Mouse (Mus musculus) midbrain, embryonic 16.5 days (tissue): ENCODE data around the gene Rad9a. TPM values are rescaled to one million over a fixed set of nuclear protein-coding genes. Genes with fewer than 3 reads are reported as not detected.

ENCODE experiments used
- ATAC-seq: fragments of 200-750 bp; cut with Nextera tagmentation; 2 replicates; pipeline ENCODE4 v1.8.0; 2017; ENCODE audit warnings: moderate TSS enrichment
- H3K27ac ChIP-seq: fragments of 300-500 bp; sonication (generic); 2 replicates; pipeline ENCODE4 v1.5.1; 2014; ENCODE audit warnings: mild to moderate bottlenecking, low read length, mixed read lengths
- H3K27me3 ChIP-seq: fragments of 300-500 bp; sonication (generic); 2 replicates; pipeline ENCODE4 v1.6.1; 2014; ENCODE audit warnings: low read depth, low read length, mixed read lengths; ENCODE audit not compliant: control insufficient read depth, insufficient read depth
- H3K36me3 ChIP-seq: fragments of 300-500 bp; sonication (generic); 2 replicates; pipeline ENCODE4 v1.6.1; 2014; ENCODE audit warnings: mild to moderate bottlenecking, low read length, moderate library complexity, mixed read lengths; ENCODE audit not compliant: control insufficient read depth, insufficient read depth
- H3K4me1 ChIP-seq: fragments of 300-500 bp; sonication (generic); 2 replicates; pipeline ENCODE4 v1.6.1; 2014; ENCODE audit warnings: mild to moderate bottlenecking, low read length, mixed read lengths; ENCODE audit not compliant: control insufficient read depth, insufficient read depth
- H3K4me2 ChIP-seq: fragments of 300-500 bp; sonication (generic); 2 replicates; pipeline ENCODE4 v1.6.1; 2014; ENCODE audit warnings: mild to moderate bottlenecking, low read length, mixed read lengths
- H3K4me3 ChIP-seq: fragments of 300-500 bp; sonication (generic); 2 replicates; pipeline ENCODE4 v1.5.1; 2014; ENCODE audit warnings: low read depth, mild to moderate bottlenecking, low read length, moderate library complexity, mixed read lengths
- H3K9ac ChIP-seq: fragments of 300-500 bp; sonication (generic); 2 replicates; pipeline ENCODE4 v1.6.1; 2014; ENCODE audit warnings: low read depth, low read length, mixed read lengths
- H3K9me3 ChIP-seq: fragments of 300-500 bp; sonication (generic); replicated peaks from 2 replicates; pipeline ENCODE4 v1.6.1; 2014; ENCODE audit warnings: mild to moderate bottlenecking, low read length, mixed read lengths; ENCODE audit not compliant: control insufficient read depth, poor library complexity, severe bottlenecking
- WGBS: fragments of 180-500 bp; shearing (Covaris S2); extraction: QIAGEN DNeasy Blood & Tissue Kit; methylation state at CpG from one replicate; pipeline ENCODE4 v1.1.7; 2014; 5-methylcytosine and 5-hydroxymethylcytosine counted together
- polyA plus RNA-seq: library from polyadenylated mRNA; unstranded; fragments of >200 nt; fragmentation: Nextera tagmentation; extraction: Ambion mirVana; gene quantifications from 2 replicates; pipeline ENCODE4 v1.2.1, GENCODE M21; 2015

Gene Rad9a
- polyA plus RNA-seq, 1 experiment from 2014 or later, result 25.0 TPM

DNA sequence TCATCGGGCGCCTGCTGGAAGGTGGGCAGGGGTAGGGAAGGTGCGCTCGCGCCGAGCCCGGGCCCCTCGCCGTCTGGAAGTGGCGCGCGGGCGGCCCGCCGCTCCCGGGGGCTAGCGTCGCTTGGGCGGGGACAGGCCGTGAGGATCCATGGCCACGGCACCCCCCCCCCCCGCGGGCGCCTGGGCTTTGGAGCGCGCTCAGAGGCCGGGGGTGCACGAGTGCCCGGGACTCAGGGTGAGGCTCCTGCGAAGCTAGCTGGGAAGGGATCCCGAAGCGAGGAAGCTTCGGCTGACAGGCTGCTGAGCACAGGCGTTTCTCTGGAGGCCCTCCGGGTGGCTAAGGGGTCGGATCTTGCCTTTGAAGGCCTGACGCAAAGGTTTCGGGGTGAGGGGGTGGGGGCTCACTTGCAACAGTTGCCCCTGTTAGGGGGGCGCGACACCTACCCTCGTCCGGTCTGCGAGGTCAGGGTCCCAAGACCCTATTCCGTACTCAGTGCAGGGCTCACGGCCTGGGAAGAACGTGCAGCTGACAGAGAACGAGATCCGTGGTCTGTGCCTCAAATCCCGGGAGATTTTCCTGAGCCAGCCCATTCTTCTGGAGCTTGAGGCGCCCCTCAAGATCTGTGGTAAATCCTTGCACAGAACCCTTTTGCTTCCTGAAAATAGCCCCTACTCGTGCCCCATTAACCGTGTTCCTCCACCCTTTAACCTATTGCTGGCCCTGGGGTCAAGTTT, 9.0 kb downstream of the Rad9a start:
- H3K9ac ChIP-seq, result peak overlapping the region; percentile 98
- WGBS, result under 1% methylated on average over 46 of the region's 52 CpGs
- peak overlapping the region; percentile 95 for H3K4me3 ChIP-seq
- H3K4me2 ChIP-seq, result peak overlapping the region; percentile 75
- ATAC-seq, result peak; percentile 61
- H3K9me3 ChIP-seq, result no peaks in the 10 kb centered on the region
- H3K36me3 ChIP-seq, result peaks cover 20% of the 10 kb centered on the region
- H3K27me3 ChIP-seq, result no peaks in the 10 kb centered on the region
- H3K27ac ChIP-seq, result peak overlapping the region; percentile 89
- peaks cover 13% of the 10 kb centered on the region for H3K4me1 ChIP-seq

DNA sequence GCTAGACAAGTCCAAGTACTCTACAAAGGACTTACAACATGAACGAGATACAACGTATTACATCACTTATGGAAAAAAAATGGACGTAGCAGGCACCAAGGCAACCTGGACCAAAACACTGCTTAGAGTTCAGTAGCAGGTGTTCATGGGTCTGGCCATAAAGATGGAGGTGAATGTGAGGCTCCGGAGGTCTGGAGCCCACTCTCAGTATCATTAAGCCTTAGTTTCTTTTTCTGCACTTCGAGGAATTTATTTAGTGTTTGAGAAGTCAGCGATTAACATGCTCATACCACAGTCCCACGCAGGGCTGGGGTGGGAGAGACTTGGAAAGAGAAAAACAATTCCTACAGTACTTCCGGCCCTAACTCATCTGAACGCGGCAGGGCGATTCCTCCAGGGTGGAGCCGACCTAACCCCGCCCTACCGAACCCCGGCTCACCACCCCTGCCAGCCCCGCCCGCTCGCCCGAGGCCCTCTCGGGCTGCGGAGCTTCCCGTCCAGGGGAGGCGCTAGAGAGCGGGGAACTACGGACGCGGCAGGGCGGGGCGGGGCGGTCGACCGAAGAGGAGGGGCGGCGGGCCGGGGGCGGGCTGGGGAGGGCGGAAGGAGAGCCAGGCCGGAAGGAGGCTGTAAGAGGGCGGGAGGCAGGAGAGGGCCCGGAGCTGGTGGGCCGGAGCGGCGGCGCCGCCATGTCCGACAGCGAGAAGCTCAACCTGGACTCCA, 9.8 kb downstream of the Rad9a start, which contains the start of gene Ppp1ca:
Ppp1ca (plus strand) TSS at position 538 of the 723 bp plus-strand sequence.
- Histone ChIP-seq H3K27me3 (no peaks in the 10 kb centered on the region), H3K4me3 (peak within 1 kb of the TSS; percentile 95), H3K9ac (peak within 1 kb of the TSS; percentile 98), H3K9me3 (no peaks in the 10 kb centered on the region), H3K4me1 (peaks cover 13% of the 10 kb centered on the region), H3K36me3 (peaks cover 17% of the 10 kb centered on the region), H3K4me2 (peak within 1 kb of the TSS; percentile 75), H3K27ac (peak within 1 kb of the TSS; percentile 89)
- WGBS, result 7% methylated on average over 35 of the region's 47 CpGs
- peak; percentile 91 for ATAC-seq

DNA sequence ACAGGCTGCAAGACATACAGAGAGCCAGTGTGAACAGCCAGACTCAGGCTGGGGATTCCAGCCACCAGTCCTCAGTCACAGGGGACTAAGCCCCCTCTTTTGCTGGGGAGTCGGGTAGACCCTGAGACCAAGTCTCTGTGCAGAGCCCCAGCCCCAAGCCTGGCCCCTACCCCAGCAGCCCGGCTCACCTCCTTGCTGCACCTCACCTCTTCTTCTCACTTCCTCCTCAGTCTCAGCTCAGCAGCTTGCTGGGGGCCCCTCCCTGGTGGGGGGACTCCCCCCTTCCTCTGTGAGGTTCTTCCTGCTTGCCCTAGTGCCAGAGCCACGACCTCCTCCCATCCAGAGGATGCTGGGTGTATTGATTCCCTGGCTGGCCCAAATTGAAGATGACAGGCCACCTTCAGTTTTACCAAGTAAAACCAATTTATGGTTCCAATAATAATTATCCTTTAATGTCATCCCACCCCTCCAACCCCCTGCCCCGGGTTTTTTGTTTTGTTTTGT, 10.6 kb downstream of the Rad9a start, which contains the start of gene Tbc1d10c:
Tbc1d10c (minus strand) TSS at position 454 of the 504 bp plus-strand sequence.
- ATAC-seq, result no peak
- peak within 1 kb of the TSS; percentile 98 for H3K9ac ChIP-seq

GRCm38 (mm10) chr19:4189051-4189620, 12.3 kb downstream of the Rad9a start:
- no peak overlapping the region for H3K4me2 ChIP-seq

More for the DNA sequence above, 10.6 kb downstream of the Rad9a start, which contains the start of gene Tbc1d10c:
- Histone ChIP-seq H3K4me3 (peak within 1 kb of the TSS; percentile 95), H3K4me1 (peaks cover 13% of the 10 kb centered on the region), H3K4me2 (peak within 1 kb of the TSS; percentile 75), H3K27ac (peak within 1 kb of the TSS; percentile 89), H3K27me3 (no peaks in the 10 kb centered on the region), H3K36me3 (peaks cover 11% of the 10 kb centered on the region), H3K9me3 (no peaks in the 10 kb centered on the region)
- WGBS, result 74% methylated on average over 4 of the region's 4 CpGs

DNA sequence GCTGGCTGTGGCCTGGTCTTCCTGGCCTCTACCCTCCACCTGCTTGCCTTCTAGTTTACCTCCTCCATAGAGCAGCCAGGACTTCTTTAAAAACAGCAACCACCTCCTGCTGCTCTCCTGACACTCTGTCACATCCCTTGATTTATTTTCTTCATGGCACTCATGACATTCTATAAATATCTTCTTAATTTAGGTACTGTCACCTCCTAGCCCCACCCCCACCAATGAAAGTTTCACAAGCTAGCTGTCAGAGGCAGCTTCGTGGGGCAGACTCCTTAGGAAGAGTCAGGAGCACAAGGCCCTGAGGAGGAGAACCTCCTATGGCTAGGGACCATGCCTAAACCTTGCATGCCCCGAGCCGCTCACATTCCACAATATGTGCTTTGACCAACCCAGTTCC, 14.2 kb downstream of the Rad9a start:
- 77% methylated on average over 3 of the region's 3 CpGs for WGBS
- H3K27me3 ChIP-seq, result no peaks in the 10 kb centered on the region
- no peaks in the 10 kb centered on the region for H3K9me3 ChIP-seq
- H3K9ac ChIP-seq, result no peak overlapping the region
- no peak overlapping the region for H3K27ac ChIP-seq
- no peak for ATAC-seq
- H3K4me2 ChIP-seq, result no peak overlapping the region
- H3K4me3 ChIP-seq, result no peak overlapping the region
- no peaks in the 10 kb centered on the region for H3K36me3 ChIP-seq
- H3K4me1 ChIP-seq, result peaks cover 3% of the 10 kb centered on the region; the same call in 1 of the 2 replicates

More at GRCm38 (mm10) chr19:4189051-4189620, 12.3 kb downstream of the Rad9a start:
- 84% methylated on average over 12 of the region's 12 CpGs for WGBS
- Histone ChIP-seq H3K9ac (no peak overlapping the region), H3K27ac (no peak overlapping the region), H3K36me3 (0 out of 2 replicates have a peak, but pooled peaks cover 2% of the 10 kb centered on the region), H3K4me1 (peaks cover 13% of the 10 kb centered on the region), H3K9me3 (no peaks in the 10 kb centered on the region), H3K4me3 (no peak overlapping the region), H3K27me3 (no peaks in the 10 kb centered on the region)
- ATAC-seq, result no peak

- no peak for ATAC-seq
- Histone ChIP-seq H3K9ac (no peak overlapping the region), H3K4me2 (no peak overlapping the region), H3K27me3 (no peaks in the 10 kb centered on the region), H3K9me3 (no peaks in the 10 kb centered on the region), H3K36me3 (no peaks in the 10 kb centered on the region), H3K4me1 (peaks cover 4% of the 10 kb centered on the region; the same call in 1 of the 2 replicates), H3K27ac (no peak overlapping the region), H3K4me3 (no peak overlapping the region)
- 64% methylated on average over 15 of the region's 15 CpGs for WGBS
Measured at GRCm38 (mm10) chr19:4184976-4185975, 16.2 kb downstream of the Rad9a start.

DNA sequence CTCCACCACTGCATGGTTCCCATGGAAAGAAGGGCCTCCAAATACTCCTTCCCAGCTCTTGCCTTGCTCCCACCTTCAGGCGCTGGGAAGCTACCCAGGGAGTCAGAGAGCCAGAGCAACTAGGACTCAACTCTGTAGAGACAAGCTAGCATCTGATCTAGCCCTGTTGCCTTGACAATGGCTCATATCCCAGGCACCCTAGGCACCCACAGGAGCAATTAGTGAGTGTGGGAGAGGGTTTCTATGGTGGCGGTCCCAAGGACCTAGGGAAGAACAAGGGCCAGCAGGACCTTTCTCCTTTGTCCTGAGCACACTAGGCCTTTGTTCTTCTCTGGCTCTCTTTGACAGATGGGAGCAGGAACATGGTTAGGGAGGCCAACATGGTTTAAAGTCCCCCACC, 17.8 kb downstream of the Rad9a start:
- peaks cover 4% of the 10 kb centered on the region; the same call in 1 of the 2 replicates for H3K4me1 ChIP-seq
- no peaks in the 10 kb centered on the region for H3K36me3 ChIP-seq
- no peaks in the 10 kb centered on the region for H3K27me3 ChIP-seq
- H3K9me3 ChIP-seq, result no peaks in the 10 kb centered on the region
- H3K4me2 ChIP-seq, result no peak overlapping the region
- WGBS, result 62% methylated on average over 2 of the region's 2 CpGs
- no peak for ATAC-seq
- no peak overlapping the region for H3K9ac ChIP-seq
- no peak overlapping the region for H3K27ac ChIP-seq
- no peak overlapping the region for H3K4me3 ChIP-seq

GRCm38 (mm10) chr19:4181892-4182291, 19.6 kb downstream of the Rad9a start:
- Histone ChIP-seq H3K27me3 (no peaks in the 10 kb centered on the region), H3K4me1 (peaks cover 4% of the 10 kb centered on the region; the same call in 1 of the 2 replicates), H3K4me3 (no peak overlapping the region), H3K27ac (0 out of 2 replicates have a peak overlapping the region, but pooled peaks have one; percentile 8), H3K4me2 (no peak overlapping the region), H3K36me3 (no peaks in the 10 kb centered on the region), H3K9ac (0 out of 2 replicates have a peak overlapping the region, but pooled peaks have one; percentile 10), H3K9me3 (no peaks in the 10 kb centered on the region)
- ATAC-seq, result peak; percentile 45
- 43% methylated on average over 3 of the region's 3 CpGs for WGBS
